Mouse (Mus musculus) ES-E14 (cell line): ENCODE measurements around the gene Traip.

Experiments
- CHD2 ChIP-seq: IDR thresholded peaks from 2 replicates; pipeline ENCODE4 v1.6.1; 2014; ENCODE audit warnings: mild to moderate bottlenecking, low read depth, low read length, inconsistent platforms
- HCFC1 ChIP-seq: IDR thresholded peaks from 2 replicates; pipeline ENCODE4 v1.6.1; 2012; ENCODE audit warnings: low read length, inconsistent platforms, borderline replicate concordance; ENCODE audit not compliant: insufficient read depth
- MAFK ChIP-seq: IDR thresholded peaks from 2 replicates; pipeline ENCODE4 v1.6.1; 2014; ENCODE audit warnings: mild to moderate bottlenecking, low read depth, low read length, inconsistent platforms; ENCODE audit not compliant: insufficient read depth
- ZC3H11A ChIP-seq: IDR thresholded peaks from 2 replicates; pipeline ENCODE4 v1.6.1; 2012; ENCODE audit warnings: low read depth, mild to moderate bottlenecking, inconsistent platforms, low read length, borderline replicate concordance
- ZNF384 ChIP-seq: IDR thresholded peaks from 2 replicates; pipeline ENCODE4 v1.6.1; 2012; ENCODE audit warnings: low read depth, low read length, inconsistent platforms

GRCm38 (mm10) chr9:107928169-107928568 lies 21.8 kb upstream of the Traip start, which contains the start of gene Actl11:
- TF ChIP-seq MAFK (no peak), HCFC1 (no peak), ZC3H11A (no peak), CHD2 (no peak), ZNF384 (no peak)
